Mouse (Mus musculus): ENCODE results near the gene Hist2h2aa1.

- TF ChIP-seq CTCF (IDR thresholded peaks at IDR 0.05; ENCODE audit: low read depth, low read length): no peak
- no peak for TF ChIP-seq POLR2A (IDR thresholded peaks at IDR 0.05; ENCODE audit: extremely low read depth, insufficient read depth, low read length)
Observed at GRCm38 (mm10) chr3:96248141-96249033, 3.1 kb downstream of the Hist2h2aa1 start.

Measured in liver, adult 2 months (tissue).